Mouse (Mus musculus) heart, postnatal 10 days (tissue): ENCODE results near the gene Gab3. TPM values are rescaled to one million over a fixed set of nuclear protein-coding genes. Genes with fewer than 3 reads are reported as not detected.
A peak's percentile ranks its signal among the peaks of the same experiment; 100 is the strongest.
"Not testable (repeated sequence)": the region's sequence is repeated elsewhere in the genome, so short reads cannot be mapped to it uniquely, and the experiment has no call there.

Source experiments
- DNase-seq, 2 experiments: peaks; one replicate each; pipeline ENCODE4 v3.0.0; 2021
- intact Hi-C: fragments of 180-260 bp; cut with DNase I; formaldehyde crosslinking; loops from one replicate; pipeline ENCODE4 v1.15.1; 2025
- total RNA-seq, 2 experiments: library from RNA; stranded (reverse); gene quantifications; 2 replicates each; pipeline ENCODE4 v1.2.3; 2021

Gene Gab3
- total RNA-seq, 2 experiments from 2014 or later: 2.6 to 2.9 TPM

DNA sequence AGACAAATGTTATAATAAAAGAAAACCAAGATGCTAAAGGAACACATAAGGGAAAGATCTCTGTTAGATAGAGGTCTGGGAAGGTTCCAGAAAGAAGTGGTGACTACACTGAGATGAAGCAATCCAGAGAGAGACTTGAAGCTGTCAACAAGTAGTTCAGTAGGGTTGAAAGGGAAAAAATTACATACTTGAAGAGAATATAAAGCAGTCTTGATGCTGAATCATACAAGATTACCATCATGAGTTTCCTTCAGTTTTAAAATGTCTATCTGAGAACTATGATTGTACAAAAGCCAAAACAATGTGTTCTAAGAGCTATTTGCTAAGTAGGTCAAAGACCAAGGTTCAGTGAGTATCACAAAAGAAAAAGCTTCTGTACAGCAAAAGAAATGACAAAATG, 48.6 kb downstream of the Gab3 start:
- intact Hi-C loops: no loop called here
- DNase-seq: no peak

DNA sequence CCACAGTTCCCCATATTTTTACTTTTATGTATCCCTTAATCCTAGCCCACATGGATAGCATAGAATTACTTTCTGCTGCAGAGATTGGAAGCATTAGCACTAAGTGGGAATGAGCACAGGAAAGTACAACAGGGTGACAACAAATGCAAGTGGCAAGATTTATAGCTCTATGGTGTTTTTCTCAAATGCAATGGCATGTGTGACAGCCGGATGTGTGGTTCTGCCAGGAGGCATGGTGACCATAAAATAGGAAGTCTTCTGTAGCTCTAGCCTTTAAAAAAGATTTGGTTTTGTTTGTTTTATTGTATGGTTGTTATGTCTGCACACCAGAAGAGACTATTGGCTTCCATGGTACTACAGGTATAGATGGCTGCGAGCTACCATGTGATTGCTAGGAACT, 50.1 kb downstream of the Gab3 start:
- intact Hi-C loops: no loop called here
- DNase-seq: no peak

DNA sequence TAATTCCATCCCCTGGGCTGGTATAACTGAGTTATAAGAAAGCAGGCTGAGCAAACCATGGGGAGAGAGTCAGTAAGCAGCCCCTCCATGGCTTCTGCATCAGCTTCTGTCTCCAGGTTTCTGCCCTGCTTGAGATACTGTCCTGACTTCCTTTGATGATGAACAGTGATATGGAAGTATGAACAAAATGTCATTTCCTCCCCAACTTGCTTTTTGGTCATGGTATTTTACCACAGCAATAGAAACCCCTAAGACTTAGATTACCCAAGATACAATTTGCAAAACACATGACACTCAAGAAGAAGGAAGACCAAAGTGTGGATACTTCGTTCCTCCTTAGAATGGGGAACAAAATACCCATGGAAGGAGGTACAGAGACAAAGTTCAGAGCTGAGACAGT, 51.2 kb downstream of the Gab3 start:
- intact Hi-C loops: not testable (repeated sequence)

DNA sequence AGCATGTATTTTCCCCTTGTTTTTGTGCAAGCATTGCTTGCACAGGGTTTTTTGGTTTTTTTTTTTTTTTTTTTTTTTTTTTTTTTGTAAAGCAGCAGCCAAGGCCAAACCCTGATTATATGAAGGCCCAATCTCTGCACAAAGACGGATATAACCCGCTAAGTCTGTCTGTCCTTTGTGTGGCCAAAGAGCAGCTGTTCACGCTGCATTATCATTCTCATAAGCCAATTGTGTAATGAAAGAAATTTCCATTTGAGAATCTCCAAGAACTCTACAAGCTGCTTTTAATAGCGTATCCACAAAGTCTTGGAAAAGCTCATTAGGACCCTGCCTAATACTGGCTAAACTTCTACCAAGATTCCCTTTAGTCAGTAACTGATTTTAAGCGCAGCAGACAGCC, 101.5 kb downstream of the Gab3 start:
- DNase-seq: no peak
- intact Hi-C loops: no loop called here

More for the DNA sequence above, 51.2 kb downstream of the Gab3 start:
- DNase-seq: not testable (repeated sequence)

DNA sequence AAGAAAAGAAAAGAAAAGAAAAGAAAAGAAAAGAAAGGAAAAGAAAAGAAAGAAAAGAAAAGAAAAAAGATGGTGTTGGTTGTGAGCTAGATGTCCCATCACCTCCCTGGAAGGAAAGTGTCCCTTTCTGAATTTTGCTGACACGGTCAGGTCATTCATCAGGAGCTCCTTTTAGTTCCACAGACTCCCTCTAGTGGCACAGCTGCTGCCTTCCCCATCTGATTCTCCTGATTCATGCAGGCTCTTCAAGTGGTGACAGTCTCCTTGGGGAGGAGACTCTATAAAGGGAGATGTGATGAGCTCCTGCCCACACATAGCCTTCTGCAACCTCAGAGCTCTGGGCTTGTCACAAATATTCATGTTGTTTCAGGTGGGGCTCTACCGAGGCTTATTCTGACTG, 122.4 kb downstream of the Gab3 start:
- peak; percentile 13 to 15 for DNase-seq
- intact Hi-C loops: not testable (repeated sequence)

DNA sequence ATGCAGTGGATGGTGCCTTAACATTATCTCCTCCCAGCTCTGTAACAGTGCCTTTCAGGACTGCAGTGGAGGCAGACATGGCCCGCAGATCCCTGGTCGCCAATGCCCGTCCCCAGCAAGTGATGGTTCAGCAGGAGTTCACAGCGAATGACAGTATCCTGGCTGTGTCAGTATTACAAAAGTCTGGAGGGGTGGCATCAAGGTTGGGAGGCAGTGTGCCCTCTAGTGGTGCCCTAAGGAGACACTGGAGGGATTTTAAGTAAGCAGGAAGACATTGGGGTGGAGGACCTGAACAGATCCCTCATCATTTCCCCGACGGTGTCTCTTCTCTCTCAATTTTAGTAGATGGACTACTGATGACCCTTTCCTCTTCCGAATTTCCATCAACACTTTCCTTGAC, 126.1 kb downstream of the Gab3 start:
- intact Hi-C loops: not testable (repeated sequence)
- DNase-seq: peak in 1 of 2 experiments; percentile 1

Other genes with a start within 250 kb of the Gab3 start
- gene Gm5936, start 248.3 kb downstream of the Gab3 start, total RNA-seq: not detected
- 10 to 100 TPM; 20.7 to 25.9 TPM for gene Dkc1, start 10.4 kb upstream of the Gab3 start, total RNA-seq
- gene Mpp1, start 45.6 kb upstream of the Gab3 start, total RNA-seq: 10 to 100 TPM; 20.0 to 22.2 TPM
- gene Smim9, start 78.3 kb upstream of the Gab3 start, total RNA-seq: not detected